Mouse (Mus musculus) lung, embryonic 15.5 days (tissue): ENCODE measurements around the gene Chrne. TPM values are rescaled to one million over a fixed set of nuclear protein-coding genes. Genes with fewer than 3 reads are reported as not detected.
A peak's percentile ranks its signal among the peaks of the same experiment; 100 is the strongest.

Source experiments
- ATAC-seq: fragments of 200-750 bp; cut with Nextera tagmentation; 2 replicates; pipeline ENCODE4 v1.8.0; 2017; ENCODE audit warnings: moderate number of reproducible peaks, borderline replicate concordance; ENCODE audit not compliant: low FRiP score, low TSS enrichment; ENCODE audit errors: extremely low read depth
- H3K27ac ChIP-seq: fragments of 300-500 bp; sonication (generic); 2 replicates; pipeline ENCODE4 v1.5.1; 2015; ENCODE audit warnings: moderate library complexity, mild to moderate bottlenecking, inconsistent platforms
- H3K27me3 ChIP-seq: fragments of 300-500 bp; sonication (generic); 2 replicates; pipeline ENCODE4 v1.6.1; 2015; ENCODE audit warnings: inconsistent platforms
- H3K36me3 ChIP-seq: fragments of 300-500 bp; sonication (generic); 2 replicates; pipeline ENCODE4 v1.6.1; 2015; ENCODE audit warnings: inconsistent platforms
- H3K4me1 ChIP-seq: fragments of 300-500 bp; sonication (generic); 2 replicates; pipeline ENCODE4 v1.6.1; 2015; ENCODE audit warnings: inconsistent platforms
- H3K4me2 ChIP-seq: fragments of 300-500 bp; sonication (generic); 2 replicates; pipeline ENCODE4 v1.6.1; 2015; ENCODE audit warnings: inconsistent platforms, mild to moderate bottlenecking, moderate library complexity
- H3K4me3 ChIP-seq: fragments of 300-500 bp; sonication (generic); 2 replicates; pipeline ENCODE4 v1.5.1; 2015; ENCODE audit warnings: mild to moderate bottlenecking, inconsistent platforms
- H3K9ac ChIP-seq: fragments of 300-500 bp; sonication (generic); 2 replicates; pipeline ENCODE4 v1.6.1; 2015; ENCODE audit warnings: inconsistent platforms
- H3K9me3 ChIP-seq: fragments of 300-500 bp; sonication (generic); 2 replicates; pipeline ENCODE4 v1.6.1; 2016; ENCODE audit warnings: inconsistent platforms
- WGBS: fragments of 180-500 bp; shearing (Covaris S2); methylation state at CpG from one replicate; pipeline ENCODE4 v1.1.7; 2015; 5-methylcytosine and 5-hydroxymethylcytosine counted together
- polyA plus RNA-seq: library from polyadenylated mRNA; unstranded; fragments of >200 nt; fragmentation: Nextera tagmentation; extraction: Ambion mirVana; gene quantifications from 2 replicates; pipeline ENCODE4 v1.2.1, GENCODE M21; 2015

Chrne gene
- polyA plus RNA-seq, 1 experiment from 2014 or later, result not detected

GRCm38 (mm10) chr11:70656964-70657363 lies 37.9 kb upstream of the Chrne start, which contains the start of gene Eno3:
Eno3 (plus strand) TSS chr11:70657202.
- H3K27me3 ChIP-seq, result no peaks in the 10 kb centered on the region
- no peaks in the 10 kb centered on the region for H3K9me3 ChIP-seq
- peak within 1 kb of the TSS; percentile 64 for H3K9ac ChIP-seq
- H3K4me1 ChIP-seq, result peaks cover 41% of the 10 kb centered on the region
- H3K4me3 ChIP-seq, result peak within 1 kb of the TSS; percentile 100
- no peak for ATAC-seq
- H3K27ac ChIP-seq, result peak within 1 kb of the TSS; percentile 99
- peak within 1 kb of the TSS; percentile 95 for H3K4me2 ChIP-seq
- 5% methylated on average over 3 of the region's 3 CpGs for WGBS
- H3K36me3 ChIP-seq, result peaks cover 20% of the 10 kb centered on the region

GRCm38 (mm10) chr11:70656456-70656927 lies 37.5 kb upstream of the Chrne start:
- peaks cover 22% of the 10 kb centered on the region for H3K36me3 ChIP-seq

GRCm38 (mm10) chr11:70655571-70656455 lies 36.8 kb upstream of the Chrne start:
- Histone ChIP-seq H3K36me3 (peaks cover 27% of the 10 kb centered on the region), H3K9ac (peak overlapping the region; percentile 64), H3K27ac (peak overlapping the region; percentile 99), H3K9me3 (no peaks in the 10 kb centered on the region), H3K4me1 (peaks cover 53% of the 10 kb centered on the region), H3K27me3 (no peaks in the 10 kb centered on the region), H3K4me3 (peak overlapping the region; percentile 100), H3K4me2 (peak overlapping the region; percentile 95)
- ATAC-seq, result peak; percentile 35
- WGBS, result 1% methylated on average over 60 of the region's 61 CpGs

More at GRCm38 (mm10) chr11:70656456-70656927, 37.5 kb upstream of the Chrne start:
- Histone ChIP-seq H3K9me3 (no peaks in the 10 kb centered on the region), H3K4me3 (peak overlapping the region; percentile 100), H3K4me1 (peaks cover 46% of the 10 kb centered on the region), H3K27ac (peak overlapping the region; percentile 99), H3K27me3 (no peaks in the 10 kb centered on the region), H3K4me2 (peak overlapping the region; percentile 95), H3K9ac (peak overlapping the region; percentile 25)
- WGBS, result 9% methylated on average over 16 of the region's 16 CpGs
- ATAC-seq, result no peak

DNA sequence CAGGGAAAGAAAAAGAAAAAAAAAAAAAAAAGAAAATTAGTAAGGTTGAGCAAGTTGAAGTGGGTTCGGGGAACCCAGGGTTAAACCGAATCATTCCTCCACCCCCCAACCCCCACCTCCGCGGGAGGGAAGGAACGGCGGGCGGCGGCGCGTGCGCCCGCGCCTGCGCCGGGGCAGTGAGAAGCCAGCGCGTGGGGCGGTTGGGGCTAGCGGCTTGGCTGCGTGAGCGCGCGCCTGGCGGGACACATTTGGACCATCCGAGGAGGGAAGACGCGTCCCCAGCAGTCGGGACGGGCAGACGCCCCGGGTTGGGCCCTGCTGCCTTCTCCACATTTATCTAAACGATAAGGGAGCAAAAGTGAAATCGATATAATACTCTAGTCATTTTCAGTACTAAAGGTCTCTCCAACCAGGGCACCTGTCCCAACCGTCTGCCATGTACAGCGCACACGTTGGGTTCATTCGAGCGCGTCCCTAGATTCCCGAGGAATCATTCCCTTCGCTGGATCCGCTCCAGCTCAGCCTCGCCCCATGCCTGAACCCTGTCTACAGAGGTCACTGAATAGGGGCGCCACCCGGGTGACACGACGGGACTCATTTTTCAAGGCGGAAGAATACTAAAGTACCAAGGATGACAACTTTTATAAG lies 36.0 kb upstream of the Chrne start:
- ATAC-seq, result peak; percentile 46
- Histone ChIP-seq H3K27me3 (no peaks in the 10 kb centered on the region), H3K9me3 (no peaks in the 10 kb centered on the region), H3K27ac (peak overlapping the region; percentile 99), H3K4me2 (peak overlapping the region; percentile 95), H3K9ac (peak overlapping the region; percentile 64), H3K4me1 (peaks cover 59% of the 10 kb centered on the region), H3K36me3 (peaks cover 30% of the 10 kb centered on the region), H3K4me3 (peak overlapping the region; percentile 100)
- WGBS, result under 1% methylated on average over 47 of the region's 48 CpGs

DNA sequence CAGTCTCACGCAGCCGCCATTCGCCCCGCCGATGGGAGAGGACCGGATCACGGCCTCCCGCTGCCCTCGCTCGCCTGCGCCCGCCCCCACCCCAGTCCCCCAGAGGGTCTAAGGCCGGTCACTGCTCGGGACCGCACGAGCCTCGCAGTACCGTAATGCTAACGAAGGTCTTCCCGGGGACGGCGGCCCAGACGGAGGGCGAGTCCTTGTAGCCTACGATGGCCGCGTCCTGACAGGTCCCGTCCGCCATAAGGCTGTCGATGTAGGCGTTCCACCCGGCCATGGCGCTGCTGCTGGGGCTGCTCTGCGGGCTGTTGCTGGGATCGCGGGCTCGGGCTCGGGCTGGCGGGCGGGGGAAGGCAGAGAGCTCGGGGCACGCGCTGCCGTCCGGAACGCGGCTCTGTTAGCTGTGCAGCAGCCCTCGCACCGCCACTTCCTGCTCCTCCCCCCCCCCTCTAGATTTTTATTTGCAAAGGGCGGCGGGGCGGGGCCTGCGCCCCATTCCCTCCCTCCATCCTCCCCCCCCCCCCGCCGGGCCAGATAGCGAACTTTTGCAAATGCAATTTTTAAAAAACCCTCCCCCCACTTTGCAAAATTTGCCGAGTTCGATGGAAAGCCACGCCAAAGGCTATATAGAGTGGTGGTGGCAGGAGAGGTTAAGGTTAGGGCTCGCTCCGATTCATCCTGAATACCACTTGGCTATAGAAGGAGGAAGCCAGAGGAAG lies 35.3 kb upstream of the Chrne start, which contains the start of gene Pfn1:
Gene Pfn1, minus strand, starts transcription at position 447 of the 725 bp plus-strand sequence.
- under 1% methylated on average over 55 of the region's 61 CpGs for WGBS
- Histone ChIP-seq H3K27me3 (no peaks in the 10 kb centered on the region), H3K9me3 (no peaks in the 10 kb centered on the region), H3K36me3 (peaks cover 37% of the 10 kb centered on the region), H3K4me1 (peaks cover 66% of the 10 kb centered on the region), H3K4me2 (peak within 1 kb of the TSS; percentile 95), H3K4me3 (peak within 1 kb of the TSS; percentile 100), H3K9ac (peak within 1 kb of the TSS; percentile 100), H3K27ac (peak within 1 kb of the TSS; percentile 99)
- ATAC-seq, result peak; percentile 62

GRCm38 (mm10) chr11:70653345-70654197 lies 34.6 kb upstream of the Chrne start:
- Histone ChIP-seq H3K4me2 (peak overlapping the region; percentile 95), H3K27ac (peak overlapping the region; percentile 99), H3K4me1 (peaks cover 74% of the 10 kb centered on the region), H3K36me3 (peaks cover 43% of the 10 kb centered on the region), H3K9me3 (no peaks in the 10 kb centered on the region), H3K27me3 (no peaks in the 10 kb centered on the region), H3K9ac (peak overlapping the region; percentile 100), H3K4me3 (peak overlapping the region; percentile 100)
- peak; percentile 56 for ATAC-seq
- WGBS, result under 1% methylated on average over 63 of the region's 63 CpGs

DNA sequence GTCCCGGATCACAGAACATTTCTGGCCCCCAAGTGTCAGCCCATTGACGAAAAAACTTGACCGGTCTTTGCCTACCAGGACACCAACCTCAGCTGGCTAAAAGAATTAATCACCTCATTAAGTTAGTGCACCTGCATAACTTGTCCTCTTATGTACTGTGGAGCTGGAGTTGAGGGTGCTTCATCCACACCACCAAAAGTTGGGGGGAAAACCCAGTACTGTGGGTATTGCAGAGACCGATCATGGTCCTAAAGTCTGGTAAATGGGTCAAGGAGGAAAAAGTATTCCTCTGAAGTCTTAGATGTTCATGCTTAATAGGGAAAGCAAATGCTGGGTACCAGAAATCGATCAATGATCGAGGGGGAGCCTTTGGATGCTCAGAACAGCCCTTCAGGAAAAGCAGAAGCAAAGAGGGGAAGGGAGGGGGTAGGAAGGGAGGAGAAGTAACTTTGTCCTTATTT lies 33.9 kb upstream of the Chrne start:
- peaks cover 74% of the 10 kb centered on the region for H3K4me1 ChIP-seq
- ATAC-seq, result no peak
- peak overlapping the region; percentile 99 for H3K27ac ChIP-seq
- WGBS, result 44% methylated on average over 6 of the region's 6 CpGs
- peak overlapping the region; percentile 95 for H3K4me2 ChIP-seq
- no peaks in the 10 kb centered on the region for H3K9me3 ChIP-seq
- H3K9ac ChIP-seq, result peak overlapping the region; percentile 100
- H3K27me3 ChIP-seq, result no peaks in the 10 kb centered on the region
- H3K4me3 ChIP-seq, result peak overlapping the region; percentile 100
- peaks cover 45% of the 10 kb centered on the region for H3K36me3 ChIP-seq

DNA sequence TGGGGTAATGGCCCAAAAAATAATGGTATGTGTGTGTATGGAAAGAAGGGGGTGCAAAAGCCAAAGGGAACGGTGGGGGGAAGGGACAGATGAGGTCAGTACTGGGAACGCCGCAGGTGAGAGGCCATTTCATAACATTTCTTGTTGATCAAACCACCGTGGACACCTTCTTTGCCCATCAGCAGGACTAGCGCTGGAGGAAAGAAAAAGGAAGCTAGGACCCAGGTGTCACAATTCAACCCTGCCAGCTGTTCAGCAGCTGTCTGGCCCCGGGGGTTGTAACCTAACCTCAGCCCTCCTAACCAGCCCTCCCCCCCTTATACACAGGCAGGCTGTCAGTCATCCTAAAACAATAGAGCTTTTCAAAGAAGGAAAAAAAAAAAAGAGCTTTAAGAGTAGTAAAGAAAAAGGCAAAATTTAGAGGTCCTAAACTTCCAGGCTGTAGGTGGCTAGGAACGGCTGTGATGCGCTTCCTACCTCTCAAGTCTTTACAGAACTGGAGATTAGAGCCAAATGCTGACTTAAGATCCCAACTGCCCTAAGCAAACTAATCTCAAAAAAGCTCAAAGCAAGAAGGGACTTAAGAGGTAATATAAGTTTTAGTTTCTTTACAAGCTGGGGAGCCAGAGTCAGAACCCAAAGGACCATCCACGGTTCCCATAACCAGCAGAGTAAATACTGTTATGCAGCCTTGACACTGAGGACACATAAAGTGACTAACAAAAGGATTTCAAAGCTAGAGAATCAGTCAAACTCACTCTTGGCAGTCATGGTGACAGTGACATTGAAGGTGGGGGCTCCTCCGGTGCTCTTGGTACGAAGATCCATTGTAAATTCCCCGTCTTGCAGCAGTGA lies 33.2 kb upstream of the Chrne start:
- ATAC-seq, result no peak
- Histone ChIP-seq H3K9me3 (no peaks in the 10 kb centered on the region), H3K4me3 (peak overlapping the region; percentile 100), H3K27me3 (no peaks in the 10 kb centered on the region), H3K9ac (peak overlapping the region; percentile 100), H3K27ac (0 out of 2 replicates have a peak overlapping the region, but pooled peaks have one; percentile 99), H3K36me3 (peaks cover 45% of the 10 kb centered on the region), H3K4me1 (peaks cover 69% of the 10 kb centered on the region), H3K4me2 (peak overlapping the region; percentile 95)
- 45% methylated on average over 12 of the region's 12 CpGs for WGBS

DNA sequence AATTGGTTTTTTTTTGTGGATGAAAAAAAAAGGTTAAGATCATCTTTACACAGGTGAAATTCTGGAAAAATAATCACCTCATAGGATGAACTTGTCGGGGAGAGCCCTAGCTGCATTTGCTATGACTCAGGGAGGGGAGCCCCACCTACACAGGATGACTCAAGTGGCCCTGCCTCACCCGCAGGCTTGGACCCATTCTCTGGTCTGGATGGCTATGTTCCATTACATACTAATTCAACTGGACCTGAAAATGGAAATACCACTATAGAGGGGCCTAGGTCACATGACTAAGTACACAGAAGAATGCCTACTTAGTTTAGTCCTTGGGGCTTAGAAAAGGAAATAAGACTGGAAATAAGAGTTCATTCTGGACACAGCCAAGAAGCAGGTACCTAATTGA lies 32.4 kb upstream of the Chrne start:
- Histone ChIP-seq H3K4me1 (peaks cover 60% of the 10 kb centered on the region), H3K9ac (no peak overlapping the region; the same call in 1 of the 2 replicates), H3K27ac (no peak overlapping the region), H3K27me3 (no peaks in the 10 kb centered on the region), H3K4me3 (0 out of 2 replicates have a peak overlapping the region, but pooled peaks have one; percentile 100), H3K36me3 (peaks cover 45% of the 10 kb centered on the region), H3K4me2 (peak overlapping the region; percentile 95), H3K9me3 (no peaks in the 10 kb centered on the region)
- no peak for ATAC-seq
- 55% methylated on average over 2 of the region's 2 CpGs for WGBS
